Mouse (Mus musculus) layer of hippocampus, postnatal 25 days (tissue): ENCODE results near the gene Fbxl12. TPM values are rescaled to one million over a fixed set of nuclear protein-coding genes. Genes with fewer than 3 reads are reported as not detected.

Experiments used
- DNase-seq, 2 experiments: peaks; one replicate each; pipeline ENCODE4 v3.0.0; 2022; ENCODE audit warnings: mixed read lengths in 2 of 2, low spot score in 1 of 2; ENCODE audit errors: extremely low spot score in 1 of 2
- total RNA-seq, 2 experiments: library from RNA; stranded (reverse); gene quantifications; 2 replicates each; pipeline ENCODE4 v1.2.3; 2021

Gene Fbxl12
- total RNA-seq, 2 experiments from 2014 or later: 14.7 to 23.3 TPM

DNA sequence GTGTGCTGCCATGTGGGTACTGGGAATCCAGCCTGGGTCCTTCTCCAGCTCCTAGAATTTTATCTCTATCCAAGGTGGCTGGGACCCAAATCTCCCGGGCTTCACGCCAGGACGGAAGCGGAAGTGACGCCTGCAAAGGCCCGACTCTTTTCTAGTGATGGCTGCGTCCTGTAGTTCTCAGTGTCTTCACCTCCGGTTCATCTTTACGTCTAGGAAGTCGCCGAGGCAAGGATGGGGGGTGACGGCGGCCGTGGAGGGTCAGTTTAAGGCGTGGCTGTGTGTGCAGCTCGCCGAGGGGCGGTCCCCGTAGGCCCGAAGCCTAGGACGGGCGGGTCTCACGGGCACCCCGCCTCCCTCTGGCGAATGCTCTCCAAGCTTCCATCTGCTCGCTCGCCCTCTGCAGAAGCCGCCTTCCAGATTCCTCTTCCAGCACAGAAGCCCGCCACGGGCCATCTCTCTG is 63.4 kb downstream of the Fbxl12 start, which contains the start of gene Zfp846:
Zfp846 (plus strand) TSS at position 117 of the 460 bp plus-strand sequence.
- DNase-seq: peak; percentile 98 to 99

DNA sequence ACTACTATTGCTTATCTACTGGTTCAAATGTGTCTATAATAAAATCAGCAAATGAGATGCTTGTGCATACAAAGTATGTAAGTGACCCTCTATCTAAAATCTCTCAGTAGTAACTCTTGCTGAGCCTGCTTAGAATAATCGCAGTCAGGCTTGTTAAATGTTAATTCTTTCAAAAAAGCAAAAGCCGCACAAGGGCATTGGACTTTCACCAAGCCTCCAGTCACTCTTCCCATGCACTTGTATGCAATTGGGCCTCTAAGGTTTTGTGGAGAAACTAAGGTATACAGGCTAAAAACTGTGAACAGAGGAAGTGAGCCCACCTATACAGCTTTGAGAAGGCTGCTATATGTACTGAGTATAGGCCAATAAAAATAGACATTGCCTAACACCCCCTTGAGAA is 68.0 kb downstream of the Fbxl12 start:
- no peak for DNase-seq

- DNase-seq: no peak
Measured at GRCm38 (mm10) chr9:20571060-20571459, 73.5 kb downstream of the Fbxl12 start.

Other genes starting within 250 kb of the Fbxl12 start
- 10 to 100 TPM; 26.7 to 30.6 TPM for gene Zfp26, start 184.6 kb downstream of the Fbxl12 start, total RNA-seq
- 10 to 100 TPM; 25.5 to 32.8 TPM for gene Zfp426, start 152.0 kb downstream of the Fbxl12 start, total RNA-seq
- gene Zfp266, start 123.3 kb downstream of the Fbxl12 start, total RNA-seq: 10 to 100 TPM; 40.7 to 48.8 TPM
- gene Zfp846, start 63.5 kb downstream of the Fbxl12 start, total RNA-seq: 10 to 100 TPM; 20.4 to 22.1 TPM
- 100 to 1,000 TPM; 307 to 354 TPM for gene Ubl5, start 1.9 kb downstream of the Fbxl12 start, total RNA-seq
- 10 to 100 TPM; 31.6 to 35.8 TPM for gene Pin1, start 7.3 kb upstream of the Fbxl12 start, total RNA-seq
- gene Olfm2, start 101.6 kb upstream of the Fbxl12 start, total RNA-seq: 10 to 100 TPM; 52.6 to 54.3 TPM
- gene Col5a3, start 170.3 kb upstream of the Fbxl12 start, total RNA-seq: 1 to 10 TPM; 1.2 to 2.5 TPM
- not detected for gene Rdh8, start 173.7 kb upstream of the Fbxl12 start, total RNA-seq
- 10 to 100 TPM; 50.7 to 77.1 TPM for gene A230050P20Rik, start 223.9 kb upstream of the Fbxl12 start, total RNA-seq
- 10 to 100 TPM; 10.5 to 11.4 TPM for gene Angptl6, start 235.0 kb upstream of the Fbxl12 start, total RNA-seq
- 10 to 100 TPM; 23.5 to 25.5 TPM for gene Ppan, start 243.4 kb upstream of the Fbxl12 start, total RNA-seq